Mouse (Mus musculus): ENCODE results near the gene Myod1. TPM values are rescaled to one million over a fixed set of nuclear protein-coding genes. Genes with fewer than 3 reads are reported as not detected.
A peak's percentile ranks its signal among the peaks of the same experiment; 100 is the strongest.

Gene Myod1
- not detected for total RNA-seq (2021)

DNA sequence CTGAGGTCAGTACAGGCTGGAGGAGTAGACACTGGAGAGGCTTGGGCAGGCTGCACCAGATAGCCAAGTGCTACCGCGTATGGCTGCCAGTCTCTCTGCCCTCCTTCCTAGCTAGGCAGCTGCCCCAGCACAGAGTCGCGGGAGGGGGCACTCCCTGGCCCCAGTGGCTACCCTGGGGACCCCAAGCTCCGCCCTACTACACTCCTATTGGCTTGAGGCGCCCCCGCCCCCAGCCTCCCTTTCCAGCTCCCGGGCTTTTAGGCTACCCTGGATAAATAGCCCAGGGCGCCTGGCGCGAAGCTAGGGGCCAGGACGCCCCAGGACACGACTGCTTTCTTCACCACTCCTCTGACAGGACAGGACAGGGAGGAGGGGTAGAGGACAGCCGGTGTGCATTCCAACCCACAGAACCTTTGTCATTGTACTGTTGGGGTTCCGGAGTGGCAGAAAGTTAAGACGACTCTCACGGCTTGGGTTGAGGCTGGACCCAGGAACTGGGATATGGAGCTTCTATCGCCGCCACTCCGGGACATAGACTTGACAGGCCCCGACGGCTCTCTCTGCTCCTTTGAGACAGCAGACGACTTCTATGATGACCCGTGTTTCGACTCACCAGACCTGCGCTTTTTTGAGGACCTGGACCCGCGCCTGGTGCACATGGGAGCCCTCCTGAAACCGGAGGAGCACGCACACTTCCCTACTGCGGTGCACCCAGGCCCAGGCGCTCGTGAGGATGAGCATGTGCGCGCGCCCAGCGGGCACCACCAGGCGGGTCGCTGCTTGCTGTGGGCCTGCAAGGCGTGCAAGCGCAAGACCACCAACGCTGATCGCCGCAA, at the start of gene Myod1:
Gene Myod1, plus strand, starts transcription at position 303 of the 836 bp plus-strand sequence.
- DNase-seq = no peak
- intact Hi-C loops (cut with DNase I) = loop anchor here (2.0 to 10.0 kb wide), 2 partner anchors 96 to 282 kb away; no protein-coding TSS in a partner anchor

DNA sequence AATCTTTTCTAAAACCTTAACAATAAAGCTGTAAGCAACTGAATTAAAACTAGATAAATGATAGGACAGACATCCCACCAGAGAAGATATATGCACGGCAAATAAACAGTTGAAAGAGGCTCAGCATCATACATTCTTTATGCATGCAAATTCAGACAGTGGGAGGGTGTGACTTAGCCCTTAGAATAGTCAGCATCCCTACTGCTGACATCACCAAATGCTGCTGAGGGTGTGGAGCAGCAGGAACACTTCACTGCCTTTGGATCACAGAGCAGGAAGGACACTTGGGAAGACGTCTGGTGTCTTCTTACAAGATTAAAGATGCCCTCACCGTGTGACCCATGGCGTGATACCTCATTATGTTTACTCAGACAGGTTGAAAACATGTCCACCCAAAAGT, 48.4 kb upstream of the Myod1 start:
- intact Hi-C loops (cut with DNase I) = no loop called here
- DNase-seq = no peak

DNA sequence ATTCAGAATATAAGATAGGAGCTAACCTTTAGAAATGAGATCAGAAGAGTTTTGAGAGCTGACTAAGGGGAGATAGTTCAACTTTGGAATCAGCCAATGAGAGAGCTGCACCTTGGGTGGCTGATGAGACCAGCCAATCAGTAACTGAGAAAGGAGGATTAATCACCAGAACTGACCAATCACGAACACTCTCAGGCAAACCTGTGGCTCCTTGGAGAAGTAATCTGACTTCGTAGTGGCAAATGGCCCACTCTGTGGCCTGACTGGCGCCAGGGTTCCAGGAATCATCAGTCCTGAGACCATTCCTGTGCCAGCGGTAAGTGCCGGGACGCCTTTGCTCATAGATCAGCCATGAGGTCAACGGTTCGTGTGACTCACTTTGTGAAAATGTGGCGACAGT, 38.9 kb upstream of the Myod1 start:
- intact Hi-C loops (cut with DNase I) = no loop called here
- DNase-seq = no peak

DNA sequence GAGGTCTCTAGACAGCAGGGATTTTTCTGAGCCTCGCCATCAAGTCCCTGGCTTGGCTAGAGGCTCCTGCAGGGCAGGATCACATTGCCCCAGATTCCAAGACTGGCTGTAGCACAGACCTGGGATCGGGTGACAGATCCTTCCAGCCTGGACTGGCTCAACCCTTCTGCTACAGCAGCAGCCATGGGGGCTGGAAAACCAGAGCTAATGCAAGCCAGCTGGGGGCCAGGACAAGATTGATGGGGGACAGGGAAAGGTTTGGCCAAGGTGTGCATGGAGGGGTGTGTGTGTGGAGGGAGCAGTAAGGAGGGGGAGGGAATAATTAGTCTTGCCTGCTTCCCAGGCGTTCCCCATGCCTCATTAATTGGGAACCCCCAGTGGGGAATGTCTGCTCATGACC, 36.5 kb upstream of the Myod1 start:
- no peak for DNase-seq
- intact Hi-C loops (cut with DNase I) = no loop called here

DNA sequence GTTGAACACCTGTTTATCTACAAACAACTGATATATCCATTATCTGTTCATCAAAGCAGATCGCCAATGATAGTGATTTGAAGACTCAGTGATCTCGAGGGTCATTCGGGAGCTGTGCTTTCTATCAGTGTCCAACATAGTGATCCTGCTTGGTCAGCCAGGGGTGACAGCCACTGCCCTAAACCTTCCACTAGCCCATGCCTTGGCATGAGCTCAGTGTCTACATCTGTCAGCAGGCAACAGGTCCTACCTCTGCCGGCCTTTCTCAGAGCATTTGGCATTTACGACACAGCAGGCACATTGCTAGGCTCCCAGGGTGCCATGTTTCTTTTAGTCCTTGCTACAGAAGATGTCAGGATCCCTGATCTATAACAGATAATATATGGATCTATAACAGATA, 36.0 kb upstream of the Myod1 start:
- intact Hi-C loops (cut with DNase I) = no loop called here
- no peak for DNase-seq

DNA sequence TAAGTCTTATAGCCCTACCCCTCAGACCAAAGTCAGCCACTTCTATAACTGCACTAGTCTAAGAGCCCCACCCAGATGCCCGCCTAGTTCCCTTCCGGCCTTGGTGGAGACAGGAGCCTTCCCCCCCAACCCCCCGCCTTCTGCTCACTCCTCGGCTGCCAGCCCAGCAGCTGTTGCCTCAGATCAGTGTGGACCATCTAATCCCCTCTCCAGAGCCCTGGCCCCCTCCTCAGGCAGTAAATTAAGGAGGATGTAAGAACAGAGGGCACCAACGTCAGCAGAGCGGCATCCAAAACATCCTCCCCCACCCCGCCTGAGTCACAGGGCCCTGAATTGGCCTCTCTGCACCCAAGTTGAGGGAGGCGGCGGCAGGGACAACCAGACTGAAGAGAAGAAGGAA, 34.8 kb upstream of the Myod1 start:
- intact Hi-C loops (cut with DNase I) = no loop called here
- DNase-seq = no peak

DNA sequence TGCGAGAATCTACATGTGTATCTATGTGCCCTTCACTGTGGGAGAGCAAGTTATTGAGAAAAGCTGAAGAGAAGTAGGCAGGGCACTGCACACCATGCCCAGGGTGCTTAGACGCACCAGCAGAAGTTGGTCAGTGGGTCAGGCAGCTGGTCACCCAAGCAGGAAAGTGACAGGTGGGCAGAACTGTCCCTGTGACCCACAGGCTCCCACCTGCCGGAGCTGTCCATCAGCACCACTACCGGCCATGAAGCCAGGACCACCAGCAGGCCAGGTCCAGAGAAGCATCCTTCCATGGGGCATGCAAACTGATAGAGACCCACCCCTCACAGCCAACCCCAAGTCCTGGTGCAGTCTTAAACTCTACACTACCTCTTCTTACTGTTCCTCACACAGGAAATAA, 28.6 kb upstream of the Myod1 start:
- DNase-seq = no peak
- intact Hi-C loops (cut with DNase I) = no loop called here

DNA sequence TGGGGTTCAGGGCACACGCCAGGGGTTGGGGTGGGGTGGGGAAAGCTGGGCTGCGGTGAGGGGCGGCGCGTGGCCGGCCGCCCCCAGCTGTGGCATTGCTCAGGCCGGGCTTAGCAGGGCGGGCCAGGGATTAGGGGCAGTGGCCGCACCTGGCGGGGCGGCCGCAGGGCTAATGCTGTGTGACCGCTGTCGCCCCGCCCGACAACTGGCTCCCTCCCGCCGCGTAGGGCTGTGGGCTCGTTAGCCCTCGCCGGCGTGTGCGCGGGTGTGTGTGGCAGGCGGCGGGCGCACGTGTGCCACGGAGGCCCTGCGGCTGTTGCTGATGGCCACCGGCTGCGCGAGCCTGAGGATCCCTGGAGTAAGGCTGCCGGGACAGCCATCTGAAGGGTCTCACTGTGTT, 27.5 kb upstream of the Myod1 start:
- no peak for DNase-seq
- intact Hi-C loops (cut with DNase I) = no loop called here

DNA sequence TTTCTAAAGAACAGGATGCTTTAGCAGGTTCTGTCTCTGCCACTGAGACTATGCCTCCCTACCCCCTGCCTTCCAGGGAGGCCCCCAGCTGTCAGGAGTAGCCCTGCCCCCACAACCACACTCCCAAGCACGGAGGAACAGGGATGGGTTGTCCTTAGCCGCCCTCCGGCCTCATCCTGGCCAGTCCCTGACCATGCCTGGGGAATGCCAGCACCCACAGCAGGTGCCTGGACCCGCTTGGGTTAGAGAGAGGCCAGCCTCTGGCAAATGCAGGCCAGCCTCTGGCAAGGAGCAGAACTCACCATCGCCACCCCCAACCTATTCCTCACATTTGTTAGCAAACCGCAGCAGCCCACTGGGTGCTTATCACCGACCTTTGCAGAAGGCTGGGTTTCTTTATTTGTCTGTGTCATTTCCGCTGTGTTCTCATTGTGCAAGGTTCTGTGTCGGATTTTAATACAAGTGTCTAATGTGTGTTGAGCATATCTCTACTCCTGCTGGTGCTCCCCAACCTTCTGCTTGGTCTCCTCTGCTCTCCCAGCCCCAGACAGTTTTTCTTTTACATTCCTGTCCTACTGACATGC, 26.1 kb upstream of the Myod1 start:
- no peak for DNase-seq
- intact Hi-C loops (cut with DNase I) = no loop called here

DNA sequence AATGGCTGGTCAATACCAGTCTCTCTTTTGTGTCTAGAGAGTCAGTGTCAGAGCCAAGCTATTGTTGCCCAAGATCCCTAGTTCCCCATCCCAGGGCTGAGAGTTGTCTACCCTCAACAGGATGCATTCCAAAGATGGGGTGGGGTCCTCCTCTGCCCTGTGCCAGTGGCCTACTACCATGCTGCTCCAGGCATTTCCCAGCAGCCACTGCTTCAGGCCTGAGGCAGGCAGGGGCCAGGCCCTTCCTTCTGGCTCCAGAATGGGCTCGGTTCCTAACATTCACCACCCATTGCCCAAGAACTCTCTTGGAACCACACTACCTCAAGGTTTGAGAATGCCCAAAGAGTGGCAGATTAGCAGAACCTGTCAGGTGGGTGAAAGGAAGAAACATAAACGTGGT, 23.5 kb upstream of the Myod1 start:
- intact Hi-C loops (cut with DNase I) = no loop called here
- no peak for DNase-seq

DNA sequence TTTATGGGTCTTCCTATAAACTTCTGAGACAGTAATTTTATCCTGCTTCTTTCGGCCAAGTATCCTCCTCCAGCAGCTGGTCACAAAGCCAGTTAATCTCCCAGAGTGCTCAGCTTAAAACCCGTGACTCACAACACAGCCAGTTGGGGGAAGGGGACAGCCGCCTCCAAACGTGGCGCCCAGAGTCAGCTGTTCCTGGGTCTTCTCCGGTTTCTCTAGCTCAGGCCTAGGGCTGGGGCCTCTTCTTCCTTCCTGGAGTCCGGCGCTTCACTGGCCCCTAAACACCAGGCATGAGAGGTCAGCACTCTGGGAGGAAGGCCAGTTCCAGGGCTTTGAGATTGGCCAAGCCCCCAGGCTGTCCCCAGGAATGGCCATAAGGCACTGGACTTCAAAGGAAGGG, 23.1 kb upstream of the Myod1 start:
- intact Hi-C loops (cut with DNase I) = no loop called here
- no peak for DNase-seq

DNA sequence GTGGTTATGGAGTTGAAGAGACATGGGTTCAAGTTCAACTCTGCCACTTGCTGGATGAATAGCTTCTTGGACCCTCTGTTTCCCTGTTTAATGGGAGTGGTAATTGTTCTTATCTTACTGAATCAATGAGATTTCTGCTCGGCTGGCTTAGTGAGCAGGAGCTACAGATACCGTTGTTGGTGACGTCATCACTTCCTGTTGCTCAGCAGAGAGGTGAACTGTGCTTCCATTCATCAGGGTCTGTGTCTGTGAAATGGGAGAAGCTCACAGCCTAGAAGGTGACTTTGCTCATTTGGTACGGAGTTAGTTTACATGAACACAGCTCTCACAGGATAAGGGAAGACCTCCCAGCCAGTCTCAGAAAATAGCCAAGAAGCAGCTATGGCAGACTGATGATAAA, 22.4 kb upstream of the Myod1 start:
- no peak for DNase-seq
- intact Hi-C loops (cut with DNase I) = no loop called here

DNA sequence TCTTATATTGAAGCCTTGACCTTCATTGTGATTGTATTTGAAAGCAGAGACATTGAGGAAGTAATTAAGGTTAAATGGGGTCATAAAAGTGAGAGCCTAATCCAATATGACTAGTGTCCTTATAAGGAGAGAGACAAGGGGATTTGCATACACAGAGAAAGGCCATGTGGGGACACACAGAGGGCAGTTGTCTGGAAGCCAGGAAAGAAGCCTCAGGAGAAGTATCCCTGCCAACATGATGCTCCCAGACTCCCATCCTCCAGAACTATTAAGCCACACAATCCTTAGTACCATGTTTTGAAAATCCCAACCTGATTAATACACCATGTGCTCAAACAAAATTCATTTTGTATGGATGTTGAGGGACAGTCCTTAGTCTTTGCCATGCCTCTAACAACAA, 14.5 kb upstream of the Myod1 start:
- DNase-seq = no peak
- intact Hi-C loops (cut with DNase I) = no loop called here

DNA sequence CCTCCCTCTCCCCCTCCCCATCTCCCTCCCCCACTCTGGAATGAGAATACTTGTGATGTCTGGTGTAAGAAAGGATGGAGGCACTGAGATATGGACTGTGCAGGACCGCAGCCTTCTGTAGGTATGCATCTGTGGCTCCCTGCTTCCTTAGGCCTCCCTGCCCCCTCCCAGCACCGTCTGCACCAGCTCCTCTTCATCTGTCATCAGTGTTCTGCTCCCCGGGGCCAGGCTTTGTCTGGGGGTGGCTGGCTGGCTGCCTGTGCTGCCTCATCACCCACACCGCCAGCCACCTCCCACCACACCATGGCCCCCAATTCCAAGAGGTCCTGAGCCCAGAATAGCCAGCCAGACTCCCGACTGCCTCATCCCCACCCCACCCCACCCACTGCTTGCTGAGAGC, 12.1 kb upstream of the Myod1 start:
- intact Hi-C loops (cut with DNase I) = no loop called here

DNA sequence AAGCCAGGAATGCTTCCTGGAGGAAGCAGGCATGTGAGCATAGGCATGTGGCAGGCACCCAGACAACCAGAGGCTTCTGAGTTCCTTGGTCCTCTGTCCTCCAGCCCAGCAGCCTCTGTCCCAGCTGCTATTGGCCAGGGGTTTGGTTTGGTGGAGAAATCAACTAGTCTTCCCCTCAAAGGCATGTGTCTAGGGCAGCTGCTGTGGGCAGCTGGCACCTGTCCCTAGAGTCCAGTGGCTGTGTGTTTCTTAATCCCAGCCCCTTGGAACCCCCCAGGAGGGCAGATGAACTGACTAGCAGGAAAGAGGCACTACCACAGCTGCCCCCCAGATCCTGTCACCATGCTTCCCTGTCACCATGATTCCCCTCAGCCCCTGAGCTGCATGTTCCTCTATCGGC, 10.5 kb upstream of the Myod1 start:
- intact Hi-C loops (cut with DNase I) = no loop called here
- no peak for DNase-seq

More for the DNA sequence above, 12.1 kb upstream of the Myod1 start:
- DNase-seq = no peak

DNA sequence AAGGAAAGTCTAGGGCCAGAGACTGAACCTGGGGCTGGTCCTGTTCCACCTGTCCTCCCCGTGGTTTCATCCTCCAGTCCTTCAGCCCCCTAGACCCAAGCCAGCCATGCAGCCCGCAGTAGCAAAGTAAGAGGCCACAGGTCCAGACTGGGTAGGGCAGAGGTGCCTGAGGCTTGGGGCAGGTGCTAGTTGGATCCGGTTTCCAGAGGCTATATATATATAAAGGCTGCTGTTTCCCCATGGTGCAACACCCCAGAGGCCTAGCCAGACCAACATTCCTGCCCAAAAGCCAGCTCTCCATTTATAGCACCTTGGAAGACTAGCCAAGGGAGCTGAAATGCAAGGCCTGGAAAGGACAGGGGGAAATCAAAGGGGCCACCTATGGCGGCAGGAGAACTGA, 5.2 kb upstream of the Myod1 start:
- intact Hi-C loops (cut with DNase I) = loop anchor here (10.0 kb wide), 1 partner anchor 276 kb away; no protein-coding TSS in a partner anchor

DNA sequence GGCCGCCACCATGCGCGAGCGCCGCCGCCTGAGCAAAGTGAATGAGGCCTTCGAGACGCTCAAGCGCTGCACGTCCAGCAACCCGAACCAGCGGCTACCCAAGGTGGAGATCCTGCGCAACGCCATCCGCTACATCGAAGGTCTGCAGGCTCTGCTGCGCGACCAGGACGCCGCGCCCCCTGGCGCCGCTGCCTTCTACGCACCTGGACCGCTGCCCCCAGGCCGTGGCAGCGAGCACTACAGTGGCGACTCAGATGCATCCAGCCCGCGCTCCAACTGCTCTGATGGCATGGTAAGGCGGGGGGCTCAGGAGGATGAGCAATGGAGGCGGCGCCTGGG, 703 bp downstream of the Myod1 start:
- intact Hi-C loops (cut with DNase I) = loop anchor here (2.0 to 10.0 kb wide), 2 partner anchors 96 to 282 kb away; no protein-coding TSS in a partner anchor
- DNase-seq = peak; percentile 34 to 39

More for the DNA sequence above, 5.2 kb upstream of the Myod1 start:
- DNase-seq = peak; percentile 24 to 26

DNA sequence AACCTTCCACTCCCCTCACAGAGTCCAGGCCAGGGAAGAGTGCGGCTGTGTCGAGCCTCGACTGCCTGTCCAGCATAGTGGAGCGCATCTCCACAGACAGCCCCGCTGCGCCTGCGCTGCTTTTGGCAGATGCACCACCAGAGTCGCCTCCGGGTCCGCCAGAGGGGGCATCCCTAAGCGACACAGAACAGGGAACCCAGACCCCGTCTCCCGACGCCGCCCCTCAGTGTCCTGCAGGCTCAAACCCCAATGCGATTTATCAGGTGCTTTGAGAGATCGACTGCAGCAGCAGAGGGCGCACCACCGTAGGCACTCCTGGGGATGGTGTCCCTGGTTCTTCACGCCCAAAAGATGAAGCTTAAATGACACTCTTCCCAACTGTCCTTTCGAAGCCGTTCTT, 1.8 kb downstream of the Myod1 start:
- DNase-seq = peak in 1 of 2 experiments; percentile 16
- intact Hi-C loops (cut with DNase I) = loop anchor here (10.0 kb wide), 1 partner anchor 283 kb away; no protein-coding TSS in a partner anchor

DNA sequence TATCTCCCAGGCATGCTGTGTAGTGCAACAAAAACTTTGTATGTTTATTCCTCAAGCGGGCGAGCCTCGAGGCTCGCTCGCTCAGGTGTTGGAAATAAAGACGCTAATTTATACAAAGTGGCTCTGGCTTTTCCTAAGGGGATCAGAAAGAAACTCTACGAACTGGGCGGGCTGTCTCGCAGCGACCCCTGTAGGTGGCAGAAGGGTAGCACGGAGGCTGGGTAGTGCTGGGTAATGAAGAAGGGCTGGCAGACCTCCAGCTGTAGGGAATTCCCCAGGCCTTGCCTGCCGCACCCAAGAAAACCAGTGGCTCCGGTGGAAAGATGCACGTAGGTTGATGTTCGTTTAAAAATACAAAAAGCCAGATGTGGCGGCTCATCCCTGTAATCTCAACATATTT, 2.7 kb downstream of the Myod1 start:
- DNase-seq = peak; percentile 68 to 78
- intact Hi-C loops (cut with DNase I) = loop anchor here (10.0 kb wide), 1 partner anchor 284 kb away; no protein-coding TSS in a partner anchor

DNA sequence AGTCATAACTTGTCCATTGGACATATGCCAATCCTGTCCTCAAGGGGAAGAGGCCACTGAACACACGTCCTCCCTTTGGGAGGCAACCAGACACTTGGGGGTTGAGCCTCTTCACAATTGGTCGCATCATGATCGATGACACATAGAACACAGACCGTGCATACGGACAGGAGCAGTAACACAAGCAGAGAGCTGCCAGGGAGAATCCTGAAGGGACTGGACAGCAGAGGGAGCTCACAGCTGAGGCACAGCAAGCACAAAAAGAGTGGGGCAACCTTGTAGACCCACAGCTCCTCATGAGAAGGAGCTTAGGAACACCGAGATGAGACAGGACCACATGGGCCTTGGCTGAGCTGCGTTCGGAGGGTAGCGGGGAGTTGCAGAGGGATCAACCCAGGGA, 4.4 kb downstream of the Myod1 start:
- intact Hi-C loops (cut with DNase I) = no loop called here
- no peak for DNase-seq

DNA sequence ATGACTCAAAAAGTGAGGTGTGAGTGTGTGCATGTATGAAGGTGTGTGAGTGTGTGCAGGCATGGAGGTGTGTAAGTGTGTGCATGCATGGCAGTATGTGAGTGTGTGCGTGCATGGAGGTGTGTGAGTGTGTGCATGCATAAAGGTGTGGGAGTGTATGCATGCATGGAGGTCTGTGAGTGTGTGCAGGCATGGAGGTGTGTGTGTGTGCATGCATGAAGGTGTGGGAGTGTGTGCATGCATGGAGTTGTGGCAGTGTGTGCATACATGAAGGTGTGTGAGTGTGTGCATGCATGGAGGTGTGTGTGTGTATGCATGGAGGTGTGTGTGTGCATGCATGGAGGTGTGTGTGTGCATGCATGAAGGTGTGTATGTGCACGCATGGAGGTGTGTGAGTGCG, 11.2 kb downstream of the Myod1 start:
- intact Hi-C loops (cut with DNase I) = no loop called here
- DNase-seq = no peak

DNA sequence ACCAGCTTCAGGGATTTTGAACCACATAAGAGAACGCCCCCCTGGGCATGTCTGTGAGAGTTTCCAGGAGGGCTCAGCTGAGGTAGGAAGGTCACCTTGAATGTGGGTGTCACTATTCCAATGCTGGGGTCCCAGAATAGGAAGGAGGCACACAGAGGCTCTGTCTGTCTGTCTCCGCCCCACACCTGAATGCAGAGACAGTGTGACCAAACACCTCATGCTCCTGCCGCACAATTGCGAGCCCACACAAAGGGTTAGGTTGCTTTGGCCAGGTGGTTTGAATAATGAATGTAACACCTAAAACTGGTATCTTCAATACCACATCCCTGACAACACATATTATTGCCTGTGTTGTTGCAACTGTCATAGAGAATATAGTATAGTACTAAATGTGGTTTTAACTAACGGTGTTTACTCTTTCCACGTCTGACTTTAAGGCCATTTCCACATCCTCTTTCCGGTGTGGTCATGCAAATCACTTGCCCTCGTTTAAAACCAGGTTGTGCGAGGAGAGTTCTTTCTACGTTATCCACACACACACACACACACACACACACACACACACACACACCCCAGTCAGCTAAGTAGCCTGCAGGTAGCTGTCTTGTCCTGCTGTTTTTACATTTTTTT, 13.3 kb downstream of the Myod1 start:
- intact Hi-C loops (cut with DNase I) = no loop called here

More for the DNA sequence above, 13.3 kb downstream of the Myod1 start:
- DNase-seq = no peak
